Mouse (Mus musculus) spleen, adult 2 months (tissue): ENCODE results near the gene Ttc9b.

ENCODE experiments used
- CTCF ChIP-seq: fragments of 200-500 bp; IDR thresholded peaks from 2 replicates; pipeline ENCODE4 v1.5.1; 2011; ENCODE audit warnings: mild to moderate bottlenecking, inconsistent platforms; ENCODE audit not compliant: insufficient read depth, insufficient read length, insufficient replicate concordance; ENCODE audit errors: extremely low read depth
- POLR2A ChIP-seq: fragments of 200-500 bp; IDR thresholded peaks from 2 replicates; pipeline ENCODE4 v1.6.1; 2011; ENCODE audit warnings: low read depth, low read length, inconsistent platforms

DNA sequence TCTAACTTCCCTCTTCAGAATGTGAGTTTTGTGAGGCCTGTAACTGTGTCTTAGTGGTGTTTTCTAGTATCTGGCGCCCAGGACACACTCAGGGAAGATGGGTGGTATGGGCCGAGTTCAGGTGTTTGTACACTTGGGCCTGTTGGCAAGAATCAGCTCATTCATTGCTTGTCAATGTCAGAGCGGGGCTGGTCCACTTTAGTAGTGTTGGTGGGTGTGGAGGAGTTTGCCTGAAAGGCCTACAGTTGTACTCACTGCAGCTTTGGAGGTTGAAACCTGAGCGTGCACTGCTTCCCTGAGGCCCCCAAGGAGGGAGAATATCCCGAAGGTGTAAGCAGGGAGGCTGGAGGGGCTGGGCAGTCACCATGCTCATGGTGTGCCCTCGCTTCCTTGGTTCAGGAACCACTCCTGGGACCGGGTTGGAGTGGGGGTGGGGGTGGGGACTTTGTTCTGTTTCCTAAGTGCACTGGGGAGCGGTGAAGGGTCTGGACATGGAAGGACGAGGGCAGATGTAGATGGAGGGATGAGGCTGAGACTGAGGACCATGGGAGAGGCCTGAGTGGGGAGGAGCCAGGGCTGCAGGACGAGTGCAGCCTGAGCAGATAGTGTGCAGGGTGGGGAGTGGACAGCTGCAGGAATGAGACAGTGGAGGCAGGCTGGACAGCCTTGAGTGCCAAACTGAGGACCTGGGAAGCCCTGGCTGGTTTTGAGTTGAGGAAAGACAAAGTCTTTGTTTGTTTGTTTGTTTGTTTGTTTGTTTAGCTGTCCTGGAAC lies 47.0 kb upstream of the Ttc9b start:
- TF ChIP-seq CTCF, result no peak
- TF ChIP-seq POLR2A, result no peak
